ENCODE assay signal across 8 mouse cellular contexts in genomic region chr5:106574560-106574946, GRCm38 (mm10). TPM values are rescaled to one million over a fixed set of nuclear protein-coding genes. Genes with fewer than 3 reads are reported as not detected.
DNase-seq lines count a peak whose midpoint lies in the region; ATAC-seq and TF ChIP-seq lines count a peak whose summit lies in the region.

No protein-coding gene starts in this region.

- no peaks in the 10 kb centered on the region for H3K9me3 ChIP-seq in lung, embryonic 14.5 days (ENCODE audit: low read depth, low read length)

- peaks cover 12% of the 10 kb centered on the region; the same call in 1 of the 2 replicates for H3K27me3 ChIP-seq in lung, embryonic 14.5 days (ENCODE audit: insufficient read depth, low read length)

- H3K9ac ChIP-seq in lung, embryonic 14.5 days: peak overlapping the region; percentile 55

- peak overlapping the region; percentile 51 for H3K4me3 ChIP-seq in lung, embryonic 14.5 days (ENCODE audit: low read depth, low read length)
- H3K4me3 ChIP-seq in olfactory bulb, adult 2 months (ENCODE audit: insufficient read depth, low read depth, low read length): peak overlapping the region; percentile 44

- peak; percentile 90 for DNase-seq in NIH3T3 (ENCODE audit: low read depth)
- peak; percentile 89 for DNase-seq in cerebellum, adult 9-11 months
- peak; percentile 44 for DNase-seq in layer of hippocampus, adult 9-10 months (ENCODE audit: low spot score)
- peak; percentile 91 for DNase-seq in lung, embryonic 14.5 days
- peak; percentile 91 for DNase-seq in testis, postnatal 14 days (ENCODE audit: low spot score)

- no peak overlapping the region for H3K27ac ChIP-seq in lung, embryonic 14.5 days (ENCODE audit: low read depth)
- H3K27ac ChIP-seq in olfactory bulb, adult 2 months (ENCODE audit: insufficient read depth, low read depth, low read length): no peak overlapping the region

- H3K4me2 ChIP-seq in lung, embryonic 14.5 days: peak overlapping the region; percentile 98

- no peaks in the 10 kb centered on the region for H3K36me3 ChIP-seq in lung, embryonic 14.5 days (ENCODE audit: insufficient read depth)

- peak; percentile 95 for ATAC-seq in frontal cortex, adult (ENCODE audit: low TSS enrichment)
- peak; percentile 68 to 89 for ATAC-seq in hematopoietic stem cell, adult 5-6 weeks (replicated peaks in 1 of 2; ENCODE audit: insufficient read depth in 1 of 2, low FRiP score in 2 of 2, low TSS enrichment in 1 of 2, low read depth in 1 of 2, poor library complexity in 2 of 2, severe bottlenecking in 2 of 2)
- peak; percentile 96 for ATAC-seq in lung, embryonic 14.5 days (ENCODE audit: insufficient read depth)

- no peaks in the 10 kb centered on the region for H3K4me1 ChIP-seq in lung, embryonic 14.5 days (ENCODE audit: insufficient read depth)
- peaks cover 16% of the 10 kb centered on the region for H3K4me1 ChIP-seq in olfactory bulb, adult 2 months (ENCODE audit: control insufficient read depth, insufficient read depth, low read length)

- no peak for TF ChIP-seq POLR2A in olfactory bulb, adult 2 months (IDR thresholded peaks at IDR 0.05; ENCODE audit: insufficient read depth, low read depth, low read length)

- TF ChIP-seq CTCF in lung, embryonic 14.5 days (IDR thresholded peaks at IDR 0.05; ENCODE audit: low read depth): no peak; the same call in 1 of the 2 replicates
- TF ChIP-seq CTCF in olfactory bulb, adult 2 months (IDR thresholded peaks at IDR 0.05; ENCODE audit: insufficient read depth, low read depth, low read length): no peak

- under 1% methylated on average over 44 of the region's 45 CpGs for WGBS in lung, embryonic 14.5 days
- WGBS in olfactory bulb, adult 2 months: 2% methylated on average over 45 of the region's 45 CpGs

RNA-seq across cellular contexts. Expression of gene Gm17304, which starts 34.3 kb away (rescaled TPM):
- total RNA-seq in hematopoietic stem cell, adult 5-6 weeks (2017): not detected in 2 replicates
- polyA plus RNA-seq in lung, embryonic 14.5 days (2014; fragmentation: Nextera tagmentation; extraction: Ambion mirVana): not detected in 2 replicates
- polyA plus RNA-seq in olfactory bulb, adult 2 months (2012; ENCODE audit: insufficient read depth, insufficient read length, low replicate concordance, missing spikeins): not detected in 2 replicates
